Mouse (Mus musculus) macrophage (primary cell): ENCODE results near the gene Olfr355. TPM values are rescaled to one million over a fixed set of nuclear protein-coding genes. Genes with fewer than 3 reads are reported as not detected.

ENCODE experiments used
- H3K27ac ChIP-seq: fragments of 350-480 bp; formaldehyde crosslinking; 2 replicates; pipeline ENCODE4 v1.9.0; 2021
- H3K36me3 ChIP-seq: fragments of 350-480 bp; formaldehyde crosslinking; 2 replicates; pipeline ENCODE4 v1.9.0; 2021; ENCODE audit errors: inconsistent target
- H3K4me3 ChIP-seq: fragments of 350-480 bp; formaldehyde crosslinking; 2 replicates; pipeline ENCODE4 v1.9.0; 2021; ENCODE audit errors: inconsistent target
- H3K79me2 ChIP-seq: fragments of 350-480 bp; formaldehyde crosslinking; 2 replicates; pipeline ENCODE4 v1.9.0; 2021; ENCODE audit errors: inconsistent target
- WGBS: methylation state at CpG from one replicate; pipeline ENCODE4 v1.1.7; 2026; ENCODE audit warnings: inconsistent platforms; ENCODE audit not compliant: missing documents; 5-methylcytosine and 5-hydroxymethylcytosine counted together
- polyA plus RNA-seq: library from polyadenylated mRNA; stranded (reverse); fragments of 250-400 nt; gene quantifications from 3 replicates; pipeline ENCODE4 v1.2.4, GENCODE M21; 2018; ENCODE audit warnings: inconsistent platforms
- total RNA-seq, 78 experiments: library from RNA; depleted of rRNA; stranded (reverse); fragments of 250-400 nt; gene quantifications; 1 replicate in 9 of 78; 2 replicates in 24 of 78; 3 replicates in 43 of 78; 4 replicates in 2 of 78; pipeline ENCODE4 v1.2.4; 2018; ENCODE audit warnings: inconsistent platforms in 56 of 78

The Olfr355 gene
- not detected for total RNA-seq (2018; cell fraction: chromatin; rRNA removed)
- not detected for total RNA-seq (2018; cell fraction: cytosol; rRNA removed)
- total RNA-seq (2018; cell fraction: nucleus; rRNA removed), result not detected
- polyA plus RNA-seq, result not detected in 3 replicates

- no peak within 1 kb of the TSS for H3K27ac ChIP-seq
- no peak within 1 kb of the TSS for H3K4me3 ChIP-seq
- no peaks in the 10 kb centered on the region for H3K79me2 ChIP-seq
- no peaks in the 10 kb centered on the region for H3K36me3 ChIP-seq
These were observed at the start of gene Olfr355 for GRCm38 (mm10) chr2:36928797-36929196. TSS of gene Olfr355 (minus strand) at chr2:36928897.

- WGBS, result 88% methylated on average over 2 of the region's 2 CpGs
- H3K4me3 ChIP-seq, result no peak within 1 kb of the TSS
- no peaks in the 10 kb centered on the region for H3K79me2 ChIP-seq
- H3K27ac ChIP-seq, result no peak within 1 kb of the TSS
- no peaks in the 10 kb centered on the region for H3K36me3 ChIP-seq
These were observed 8.1 kb upstream of the Olfr355 start, which contains the start of gene Olfr356 for GRCm38 (mm10) chr2:36936821-36937220. TSS of gene Olfr356 (plus strand) at chr2:36937121.

- Histone ChIP-seq H3K4me3 (no peak within 1 kb of the TSS), H3K36me3 (no peaks in the 10 kb centered on the region), H3K79me2 (no peaks in the 10 kb centered on the region), H3K27ac (no peak within 1 kb of the TSS)
These were observed 23.3 kb downstream of the Olfr355 start, which contains the start of gene Olfr354 for GRCm38 (mm10) chr2:36905380-36905779. TSS of gene Olfr354 (plus strand) at chr2:36905680.

- H3K4me3 ChIP-seq, result no peak overlapping the region
- H3K79me2 ChIP-seq, result no peaks in the 10 kb centered on the region
- no peak overlapping the region for H3K27ac ChIP-seq
- no peaks in the 10 kb centered on the region for H3K36me3 ChIP-seq
These were observed 31.6 kb downstream of the Olfr355 start for GRCm38 (mm10) chr2:36897114-36897513.

DNA sequence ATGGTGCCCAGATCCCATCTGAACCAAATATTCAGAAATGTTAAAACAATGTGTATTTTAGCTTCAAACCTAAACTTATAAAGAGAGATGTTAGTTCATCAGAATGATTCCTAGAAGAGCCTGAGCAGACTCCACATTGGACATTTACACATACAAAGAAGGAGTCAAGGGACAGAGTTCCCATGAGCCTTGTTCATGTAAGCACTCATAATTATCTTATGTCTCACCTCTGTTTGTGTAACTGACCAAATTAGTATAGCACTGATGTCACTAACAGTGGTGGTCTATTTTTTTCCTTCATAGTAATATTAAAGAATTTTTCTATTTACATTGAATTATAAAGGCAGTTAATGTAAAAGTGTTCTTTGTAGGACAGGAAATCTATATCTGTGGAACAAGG, 35.9 kb downstream of the Olfr355 start, which contains the start of gene Olfr353:
Olfr353 (minus strand) TSS at position 101 of the 400 bp plus-strand sequence.
- no peaks in the 10 kb centered on the region for H3K36me3 ChIP-seq
- no peak within 1 kb of the TSS for H3K27ac ChIP-seq
- H3K79me2 ChIP-seq, result no peaks in the 10 kb centered on the region
- H3K4me3 ChIP-seq, result no peak within 1 kb of the TSS

Other genes starting within 250 kb of the Olfr355 start
- not detected in 3 replicates for gene Olfr346, start 243.1 kb downstream of the Olfr355 start, polyA plus RNA-seq
- not detected in 3 replicates for gene Olfr347, start 197.0 kb downstream of the Olfr355 start, polyA plus RNA-seq
- gene Olfr348, start 144.6 kb downstream of the Olfr355 start, polyA plus RNA-seq, result not detected in 3 replicates
- gene Olfr50, start 138.4 kb downstream of the Olfr355 start, polyA plus RNA-seq, result not detected in 3 replicates
- gene Olfr3, start 111.9 kb downstream of the Olfr355 start, polyA plus RNA-seq, result not detected in 3 replicates
- gene Olfr350, start 82.6 kb downstream of the Olfr355 start, polyA plus RNA-seq, result not detected in 3 replicates
- not detected in 3 replicates for gene Olfr351, start 66.2 kb downstream of the Olfr355 start, polyA plus RNA-seq
- not detected in 3 replicates for gene Olfr352, start 60.4 kb downstream of the Olfr355 start, polyA plus RNA-seq
- not detected in 3 replicates for gene Olfr353, start 36.0 kb downstream of the Olfr355 start, polyA plus RNA-seq
- not detected in 3 replicates for gene Olfr354, start 23.2 kb downstream of the Olfr355 start, polyA plus RNA-seq
- not detected in 3 replicates for gene Olfr356, start 8.2 kb upstream of the Olfr355 start, polyA plus RNA-seq
- gene Olfr357, start 64.9 kb upstream of the Olfr355 start, polyA plus RNA-seq, result not detected in 3 replicates
- not detected in 3 replicates for gene Olfr358, start 80.4 kb upstream of the Olfr355 start, polyA plus RNA-seq
- gene Olfr360, start 136.8 kb upstream of the Olfr355 start, polyA plus RNA-seq, result not detected in 3 replicates
- gene Olfr361, start 160.4 kb upstream of the Olfr355 start, polyA plus RNA-seq, result not detected in 3 replicates
- gene Olfr362, start 189.0 kb upstream of the Olfr355 start, polyA plus RNA-seq, result not detected in 3 replicates
- gene Olfr364-ps1, start 210.4 kb upstream of the Olfr355 start, polyA plus RNA-seq, result not detected in 3 replicates